Mouse (Mus musculus) B cell, adult 2 months (primary cell): Measurements from ENCODE around the gene Btg1.

Experiments
- DNase-seq, 2 experiments: peaks; one replicate each; pipeline ENCODE4 v3.0.0; 2022

Gene Btg1

GRCm38 (mm10) chr10:96632271-96633144 lies 15.7 kb downstream of the Btg1 start:
- no peak for DNase-seq

GRCm38 (mm10) chr10:96633145-96633516 lies 16.3 kb downstream of the Btg1 start:
- no peak for DNase-seq

- DNase-seq, result no peak
These were observed 18.7 kb downstream of the Btg1 start for GRCm38 (mm10) chr10:96635472-96635871.

GRCm38 (mm10) chr10:96638477-96638876 lies 21.7 kb downstream of the Btg1 start:
- DNase-seq, result no peak

GRCm38 (mm10) chr10:96642014-96642413 lies 25.2 kb downstream of the Btg1 start:
- DNase-seq, result no peak

GRCm38 (mm10) chr10:96642751-96643150 lies 25.9 kb downstream of the Btg1 start:
- no peak for DNase-seq

- no peak for DNase-seq
These were observed 28.4 kb downstream of the Btg1 start for GRCm38 (mm10) chr10:96645183-96645582.

- DNase-seq, result no peak
These were observed 29.4 kb downstream of the Btg1 start for GRCm38 (mm10) chr10:96646024-96646866.

GRCm38 (mm10) chr10:96646867-96647462 lies 30.2 kb downstream of the Btg1 start:
- DNase-seq, result no peak

GRCm38 (mm10) chr10:96648161-96648561 lies 31.4 kb downstream of the Btg1 start:
- DNase-seq, result no peak

GRCm38 (mm10) chr10:96649524-96649923 lies 32.7 kb downstream of the Btg1 start:
- DNase-seq, result no peak

GRCm38 (mm10) chr10:96652372-96652771 lies 35.6 kb downstream of the Btg1 start:
- no peak for DNase-seq

- no peak for DNase-seq
These were observed 36.2 kb downstream of the Btg1 start for GRCm38 (mm10) chr10:96653030-96653429.

- DNase-seq, result no peak
These were observed 37.3 kb downstream of the Btg1 start for GRCm38 (mm10) chr10:96654079-96654478.

GRCm38 (mm10) chr10:96654576-96654975 lies 37.8 kb downstream of the Btg1 start:
- DNase-seq, result peak in 1 of 2 experiments; percentile 38

GRCm38 (mm10) chr10:96655066-96655465 lies 38.3 kb downstream of the Btg1 start:
- no peak for DNase-seq

GRCm38 (mm10) chr10:96656176-96656575 lies 39.4 kb downstream of the Btg1 start:
- DNase-seq, result no peak

- no peak for DNase-seq
These were observed 42.1 kb downstream of the Btg1 start for GRCm38 (mm10) chr10:96658906-96659305.

GRCm38 (mm10) chr10:96660280-96660985 lies 43.6 kb downstream of the Btg1 start:
- DNase-seq, result no peak

- DNase-seq, result no peak
These were observed 46.2 kb downstream of the Btg1 start for GRCm38 (mm10) chr10:96662976-96663375.

- DNase-seq, result peak in 1 of 2 experiments; percentile 37
These were observed 47.1 kb downstream of the Btg1 start for GRCm38 (mm10) chr10:96663739-96664430.
